Mouse (Mus musculus): Measurements from ENCODE around the gene Zfy1.
"Not testable (repeated sequence)": the region's sequence is repeated elsewhere in the genome, so short reads cannot be mapped to it uniquely, and the experiment has no call there.

Zfy1 gene

DNA sequence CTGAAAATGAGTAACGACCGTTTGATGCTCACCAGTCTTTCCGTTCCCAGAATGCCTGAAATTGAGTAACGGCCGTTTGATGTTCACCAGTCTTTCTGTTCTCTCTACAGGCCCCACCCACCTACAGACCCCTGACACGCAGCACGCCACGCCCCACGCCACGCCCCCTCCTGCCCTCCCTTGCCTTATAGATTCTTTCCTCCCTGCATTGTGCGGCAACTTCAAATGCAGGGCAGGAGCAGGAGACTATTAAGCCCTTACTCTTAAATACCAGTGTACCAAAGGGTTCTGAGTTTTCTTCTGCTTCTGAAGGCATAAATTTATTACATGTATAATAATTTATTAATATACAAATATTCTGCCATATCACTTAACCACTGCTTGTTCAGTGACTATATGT is at the start of gene Zfy1:
Gene Zfy1 (minus strand): TSS at position 101 of the 400 bp plus-strand sequence.
- DNase-seq = not testable (repeated sequence)

DNA sequence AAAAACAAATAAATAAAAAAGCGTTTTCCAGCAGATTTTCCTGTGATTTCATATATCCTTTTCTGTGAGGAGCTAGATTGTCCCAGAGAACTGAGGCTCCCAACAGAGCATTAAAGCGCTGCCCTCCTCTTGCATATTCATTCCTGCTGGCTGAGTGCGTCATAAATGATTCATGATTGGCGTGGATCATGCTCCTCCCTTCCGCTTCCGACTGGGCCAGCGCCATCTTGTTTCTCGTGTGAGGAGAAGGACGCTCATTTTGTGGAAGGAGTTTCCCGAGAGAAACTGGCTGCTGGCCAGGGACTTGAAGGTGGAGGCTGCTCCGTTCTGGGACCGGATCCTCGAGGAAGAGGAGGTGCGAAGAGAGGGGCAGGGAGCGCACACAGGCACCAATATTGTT is 21.2 kb upstream of the Zfy1 start, which contains the start of gene Uba1y:
Gene Uba1y (plus strand): TSS at position 254 of the 400 bp plus-strand sequence.
- no peak for DNase-seq

DNA sequence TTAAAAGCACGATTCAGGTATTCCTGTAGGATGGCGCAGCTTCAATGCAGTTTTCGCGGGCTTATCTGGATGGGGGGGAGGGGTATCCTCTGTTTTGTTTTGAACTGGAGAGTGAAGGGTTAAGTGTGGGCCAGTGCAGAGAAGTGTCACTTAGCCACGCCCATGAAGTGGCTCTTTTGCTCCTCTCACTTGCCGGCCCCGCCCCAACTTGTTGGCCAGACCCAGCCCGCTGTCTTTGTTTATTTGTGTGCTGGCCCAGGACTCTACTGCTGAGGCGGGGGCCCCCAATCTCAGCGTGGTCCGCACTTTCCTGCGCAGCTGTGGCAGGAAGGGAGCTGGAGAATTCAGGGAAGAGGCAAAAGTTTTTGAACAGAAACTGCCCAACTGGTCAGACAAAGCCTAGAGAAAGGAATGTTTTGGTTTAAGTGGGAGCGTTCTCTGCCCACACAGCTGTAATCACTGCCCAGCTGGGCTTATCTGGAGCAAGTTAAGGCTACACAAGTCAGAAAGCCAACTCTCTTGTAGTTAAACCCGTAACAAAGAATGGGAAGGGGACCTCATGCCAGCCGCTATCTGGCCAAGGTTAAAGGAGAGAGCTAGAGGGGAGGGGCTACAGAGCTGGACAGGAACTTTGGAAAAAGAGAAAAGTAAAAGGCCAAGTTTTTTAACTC is 11.9 kb upstream of the Zfy1 start:
- DNase-seq = peak; percentile 96
